Mouse (Mus musculus) megakaryocyte, embryonic 14.5 days (primary cell): ENCODE measurements at regions not wholly inside any gene's neighbourhood (a gene's known extent, or its start where the extent isn't known, plus 50 kb on each side); places are given as distances from the start of the nearest gene placed in this dataset.
A peak's percentile ranks its signal among the peaks of the same experiment; 100 is the strongest.

Experiments used
- H3K27me3 ChIP-seq: replicated peaks from 2 replicates; pipeline ENCODE3; 2012; ENCODE audit warnings: inconsistent platforms
- H3K36me3 ChIP-seq: replicated peaks from 2 replicates; pipeline ENCODE3; 2012; ENCODE audit warnings: low read length, inconsistent platforms, mixed read lengths
- H3K4me1 ChIP-seq: 2 replicates; pipeline ENCODE4 v1.6.1; 2012; ENCODE audit warnings: inconsistent platforms
- H3K4me3 ChIP-seq: replicated peaks from 2 replicates; pipeline ENCODE3; 2012; ENCODE audit warnings: moderate library complexity, mild to moderate bottlenecking, inconsistent platforms
- H3K9me3 ChIP-seq: 2 replicates; pipeline ENCODE4 v1.6.1; 2012; ENCODE audit warnings: inconsistent platforms
- FLI1 ChIP-seq: IDR thresholded peaks from 2 replicates; pipeline ENCODE4 v1.6.1; 2012; ENCODE audit warnings: low read length, inconsistent platforms, mixed read lengths
- GATA1 ChIP-seq: IDR thresholded peaks from 3 replicates; pipeline ENCODE4 v1.6.1; 2012; ENCODE audit warnings: mixed read lengths, low read length, inconsistent platforms, borderline replicate concordance

DNA sequence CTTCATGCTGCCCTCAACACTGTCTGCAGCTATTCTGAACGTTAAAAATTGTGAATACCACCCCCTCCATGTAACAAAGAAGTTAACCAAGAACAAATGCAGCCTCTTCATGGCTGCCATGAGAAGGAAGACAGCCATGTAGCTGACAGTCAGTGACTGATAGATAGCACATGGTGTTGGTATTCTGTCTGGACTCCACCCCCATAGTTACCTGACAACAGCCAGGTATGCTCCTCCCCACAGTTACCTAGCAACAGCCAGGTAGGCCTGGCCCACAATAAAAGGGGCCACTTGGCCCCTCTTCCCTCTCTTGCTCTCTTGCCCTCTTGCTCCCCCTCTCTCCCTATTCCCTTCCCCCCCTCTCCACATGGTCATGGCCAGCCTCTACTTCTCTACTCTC, 107.1 kb upstream of the Ifne start:
- Histone ChIP-seq H3K4me1 (peaks cover 29% of the 10 kb centered on the region), H3K27me3 (no peaks in the 10 kb centered on the region), H3K36me3 (no peaks in the 10 kb centered on the region), H3K9me3 (no peaks in the 10 kb centered on the region), H3K4me3 (no peak overlapping the region)
- TF ChIP-seq FLI1 (no peak), GATA1 (no peak)

DNA sequence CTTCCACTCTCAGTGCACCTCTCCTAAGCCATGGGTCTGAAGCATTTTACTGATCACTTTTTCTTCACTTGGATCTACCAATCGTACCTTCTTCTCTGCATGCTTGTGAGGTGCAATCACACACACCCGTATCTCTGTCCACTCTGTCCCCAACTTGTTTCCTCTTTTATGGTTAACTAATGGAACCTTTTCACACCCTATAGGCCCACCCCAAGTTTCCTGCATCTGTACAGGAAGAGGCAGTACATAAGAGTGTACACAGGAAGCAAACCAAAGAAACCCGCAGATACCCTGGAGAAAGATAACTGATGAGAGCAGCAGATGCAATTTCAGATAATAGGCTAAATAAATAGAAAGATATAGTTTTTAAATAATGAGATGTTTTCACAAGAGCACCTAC, 102.5 kb upstream of the Ifne start:
- TF ChIP-seq FLI1 (no peak), GATA1 (no peak)
- Histone ChIP-seq H3K27me3 (no peaks in the 10 kb centered on the region), H3K9me3 (0 out of 2 replicates have a peak, but pooled peaks cover 3% of the 10 kb centered on the region), H3K4me1 (peaks cover 24% of the 10 kb centered on the region), H3K4me3 (no peak overlapping the region), H3K36me3 (peaks cover 3% of the 10 kb centered on the region)

DNA sequence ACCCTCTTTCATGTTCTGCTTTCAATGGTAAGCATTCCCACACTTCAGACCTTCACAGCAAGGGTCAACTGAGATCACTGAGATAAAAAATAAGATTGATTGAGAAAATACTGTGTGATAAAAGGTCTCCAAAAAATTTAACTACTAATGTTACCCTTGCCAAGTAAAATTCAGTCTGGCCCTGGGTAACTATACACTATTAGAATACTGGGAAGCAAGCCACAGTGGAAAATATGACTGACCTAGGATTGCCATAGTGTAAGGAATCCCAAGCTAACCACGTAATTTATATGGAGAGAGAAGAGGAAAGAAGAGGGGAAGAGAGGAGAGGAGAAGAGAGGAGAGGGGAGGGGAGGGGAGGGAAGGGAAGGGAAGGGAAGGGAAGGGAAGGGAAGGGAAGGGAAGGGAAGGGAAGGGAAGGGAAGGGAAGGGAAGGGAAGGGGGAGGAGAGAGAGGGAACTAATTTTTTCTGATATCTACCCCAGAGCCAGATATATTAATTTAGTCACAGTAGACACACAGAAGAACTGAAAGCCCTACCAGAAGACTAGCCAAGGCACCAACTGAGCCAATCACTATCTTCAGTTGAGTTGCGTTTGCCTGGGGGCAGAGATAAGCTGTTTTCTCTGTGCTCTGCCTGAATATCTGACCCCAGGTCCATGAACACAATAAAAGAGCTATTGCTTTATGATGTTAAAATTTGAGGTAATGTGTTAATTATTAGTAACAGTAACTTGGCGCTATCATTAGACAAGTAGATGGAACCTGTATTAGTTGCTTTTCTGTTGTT, 97.3 kb upstream of the Ifne start:
- Histone ChIP-seq H3K4me3 (no peak overlapping the region), H3K27me3 (no peaks in the 10 kb centered on the region), H3K9me3 (0 out of 2 replicates have a peak, but pooled peaks cover 3% of the 10 kb centered on the region), H3K36me3 (peaks cover 3% of the 10 kb centered on the region), H3K4me1 (peaks cover 27% of the 10 kb centered on the region)
- TF ChIP-seq FLI1 (no peak), GATA1 (no peak)

DNA sequence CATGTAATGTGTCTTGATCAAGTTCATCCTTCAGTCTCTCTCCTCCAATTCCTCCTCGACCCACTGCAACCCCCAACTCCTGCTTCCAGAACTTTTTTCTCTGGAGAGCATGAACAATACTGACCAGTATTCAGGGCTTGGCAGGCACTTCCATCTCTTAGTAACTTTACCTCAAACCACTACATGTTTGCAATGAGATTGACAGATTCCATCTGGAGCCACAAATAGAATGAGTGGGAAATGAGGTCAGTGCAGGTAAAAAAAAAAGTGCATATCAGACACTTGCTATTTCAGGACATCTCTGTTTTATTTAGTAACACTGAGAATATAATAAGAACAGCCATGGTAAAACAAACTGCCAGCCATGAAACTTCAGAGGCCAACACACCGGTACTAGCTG, 94.5 kb upstream of the Ifne start:
- Histone ChIP-seq H3K36me3 (peaks cover 3% of the 10 kb centered on the region), H3K4me1 (peaks cover 32% of the 10 kb centered on the region), H3K27me3 (no peaks in the 10 kb centered on the region), H3K9me3 (0 out of 2 replicates have a peak, but pooled peaks cover 3% of the 10 kb centered on the region), H3K4me3 (no peak overlapping the region)
- no peak for TF ChIP-seq FLI1
- no peak for TF ChIP-seq GATA1

DNA sequence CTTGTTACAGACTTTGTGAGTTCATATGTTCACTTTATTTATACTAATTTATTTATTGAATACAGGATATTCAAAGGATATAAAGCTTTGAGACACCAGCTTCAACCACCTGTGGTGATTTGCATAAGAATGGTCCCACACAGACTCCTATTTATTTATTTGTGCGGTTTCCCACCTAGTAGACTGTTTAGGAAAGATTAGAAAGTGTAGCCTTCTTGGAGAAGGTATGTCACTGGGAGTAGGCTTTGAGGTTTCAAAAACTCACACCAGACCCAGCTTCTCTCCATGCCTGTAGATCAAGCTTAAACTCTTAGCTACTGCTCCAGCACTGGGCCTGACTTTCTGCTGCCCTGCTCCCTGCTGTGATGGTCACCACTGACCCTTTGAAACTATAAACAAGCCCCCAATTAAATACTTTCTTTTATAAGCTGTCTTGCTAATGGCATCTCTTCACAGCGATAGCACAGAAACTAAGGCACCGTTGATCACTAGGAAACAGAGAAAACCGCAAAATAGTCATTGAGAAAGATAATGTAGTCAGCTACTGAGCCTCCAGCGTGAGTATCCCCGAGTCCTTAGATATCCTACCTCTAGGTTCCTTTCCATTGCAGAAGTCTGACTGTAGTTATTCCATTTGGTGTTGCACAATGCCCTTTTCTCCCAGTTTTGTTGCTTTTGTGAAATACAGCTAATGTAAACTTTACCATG, 89.3 kb upstream of the Ifne start:
- Histone ChIP-seq H3K4me3 (no peak overlapping the region), H3K27me3 (no peaks in the 10 kb centered on the region), H3K9me3 (no peaks in the 10 kb centered on the region), H3K36me3 (no peaks in the 10 kb centered on the region), H3K4me1 (peaks cover 40% of the 10 kb centered on the region)
- no peak for TF ChIP-seq FLI1
- TF ChIP-seq GATA1, result no peak

DNA sequence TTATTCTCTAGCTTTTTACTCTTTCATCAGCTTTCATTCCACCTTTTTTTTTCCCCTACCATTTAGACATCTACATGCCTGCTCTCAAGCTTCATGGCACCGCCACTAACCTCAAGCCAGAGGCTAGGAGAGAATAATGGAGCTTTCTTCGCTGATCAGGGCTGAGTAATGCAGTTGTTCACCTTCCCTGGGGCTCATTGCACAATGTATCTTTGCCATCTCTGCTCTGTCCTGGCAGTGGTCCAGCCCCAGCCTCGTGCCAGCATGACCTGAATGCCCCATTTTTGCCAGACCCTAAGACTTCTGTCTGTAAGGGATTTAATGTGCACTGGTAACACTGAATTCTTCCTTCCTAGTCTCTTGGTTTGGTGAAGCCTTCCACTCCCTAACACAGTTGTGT, 79.6 kb upstream of the Ifne start:
- Histone ChIP-seq H3K9me3 (no peaks in the 10 kb centered on the region), H3K27me3 (no peaks in the 10 kb centered on the region), H3K4me3 (no peak overlapping the region), H3K36me3 (no peaks in the 10 kb centered on the region), H3K4me1 (peaks cover 22% of the 10 kb centered on the region)
- TF ChIP-seq FLI1, result no peak
- TF ChIP-seq GATA1, result no peak

DNA sequence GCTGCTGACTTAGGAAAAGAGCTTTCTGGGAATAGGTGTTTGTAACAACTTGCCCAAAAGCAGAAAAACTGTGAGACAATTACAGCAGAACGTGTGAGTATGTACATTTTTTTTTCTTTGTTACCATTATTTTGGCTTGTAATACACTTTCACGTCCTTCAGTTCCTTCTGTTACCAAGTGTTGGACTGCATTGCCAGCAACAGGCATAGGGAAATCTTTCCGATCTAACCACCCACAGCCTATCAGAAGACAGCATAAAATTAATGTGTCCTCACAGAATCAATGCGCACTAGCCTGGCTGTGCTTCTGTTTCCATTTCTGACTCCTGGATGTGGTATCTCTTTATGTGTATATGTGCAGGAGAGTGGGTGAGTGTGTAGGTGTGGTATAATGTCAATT, 76.6 kb upstream of the Ifne start:
- H3K9me3 ChIP-seq, result no peaks in the 10 kb centered on the region
- H3K4me3 ChIP-seq, result peak overlapping the region; percentile 44
- no peaks in the 10 kb centered on the region for H3K36me3 ChIP-seq
- peaks cover 36% of the 10 kb centered on the region for H3K4me1 ChIP-seq
- no peak for TF ChIP-seq GATA1
- TF ChIP-seq FLI1, result no peak
- no peaks in the 10 kb centered on the region for H3K27me3 ChIP-seq

DNA sequence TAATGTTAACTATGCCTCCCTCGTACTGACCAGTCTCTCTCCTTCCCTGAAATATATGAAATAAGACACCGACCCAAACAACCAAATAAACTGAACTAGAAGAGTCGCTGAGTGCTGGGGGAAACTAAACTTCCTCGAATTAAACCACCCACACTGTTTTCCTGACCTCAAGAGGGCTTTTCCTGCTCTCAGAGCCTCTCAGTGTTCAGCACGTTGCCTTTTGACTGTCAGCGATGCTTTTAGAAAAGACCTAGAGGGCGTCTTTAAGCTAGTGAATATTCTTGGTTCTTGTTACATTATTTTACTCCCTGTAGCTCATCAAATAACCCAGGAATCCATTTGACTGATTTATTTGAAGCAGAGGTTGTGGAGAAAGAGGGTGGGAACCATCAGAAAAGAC, 76.2 kb upstream of the Ifne start:
- Histone ChIP-seq H3K9me3 (no peaks in the 10 kb centered on the region), H3K36me3 (no peaks in the 10 kb centered on the region), H3K4me3 (peak overlapping the region; percentile 7), H3K27me3 (no peaks in the 10 kb centered on the region), H3K4me1 (peaks cover 39% of the 10 kb centered on the region)
- TF ChIP-seq GATA1 (no peak), FLI1 (no peak)

DNA sequence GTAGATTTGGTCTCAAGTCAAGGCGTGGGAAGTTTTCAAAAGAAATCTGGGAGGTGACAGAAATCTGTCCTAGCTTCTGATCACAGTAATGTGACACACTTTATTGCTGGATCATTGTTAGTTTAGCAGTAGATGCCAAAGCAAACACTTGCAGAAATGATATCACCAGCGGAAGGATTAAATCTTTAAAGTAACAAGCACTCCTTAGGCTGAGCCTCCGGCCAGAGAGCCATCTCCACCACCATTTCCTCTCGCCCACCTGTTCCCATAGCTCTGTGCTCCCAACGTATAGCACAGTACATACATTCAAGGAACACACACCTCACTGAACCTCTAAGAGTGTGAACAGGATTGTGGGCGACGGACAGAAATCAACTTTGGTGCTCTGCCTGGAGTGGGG, 75.6 kb upstream of the Ifne start:
- Histone ChIP-seq H3K36me3 (no peaks in the 10 kb centered on the region), H3K9me3 (no peaks in the 10 kb centered on the region), H3K27me3 (no peaks in the 10 kb centered on the region), H3K4me1 (peaks cover 45% of the 10 kb centered on the region), H3K4me3 (no peak overlapping the region)
- no peak for TF ChIP-seq GATA1
- TF ChIP-seq FLI1, result no peak

DNA sequence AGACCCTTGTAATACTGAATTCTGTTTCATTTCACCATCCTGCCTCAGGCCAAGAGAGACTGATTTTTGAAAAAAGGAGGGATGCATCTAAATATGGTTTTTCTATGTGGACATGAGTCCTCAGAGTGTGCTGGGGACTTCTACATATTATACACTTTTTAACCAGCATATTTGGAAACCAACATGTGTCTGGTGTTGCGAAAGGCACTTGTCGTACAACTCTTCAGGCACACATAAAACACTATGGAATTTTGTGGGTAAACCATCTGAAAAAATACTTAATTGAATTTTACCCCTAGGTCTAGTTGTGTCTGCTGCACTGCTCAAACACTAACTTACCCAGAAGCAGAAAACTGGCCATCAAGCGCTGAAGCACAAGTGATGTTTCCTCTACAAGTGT, 74.0 kb upstream of the Ifne start:
- no peak for TF ChIP-seq FLI1
- TF ChIP-seq GATA1, result no peak
- H3K27me3 ChIP-seq, result no peaks in the 10 kb centered on the region
- no peak overlapping the region for H3K4me3 ChIP-seq
- H3K9me3 ChIP-seq, result no peaks in the 10 kb centered on the region
- H3K4me1 ChIP-seq, result peaks cover 51% of the 10 kb centered on the region
- H3K36me3 ChIP-seq, result no peaks in the 10 kb centered on the region
